Mouse (Mus musculus) forebrain, postnatal 0 days (tissue): ENCODE measurements around the gene Gm9936. TPM values are rescaled to one million over a fixed set of nuclear protein-coding genes. Genes with fewer than 3 reads are reported as not detected.
"Not testable (repeated sequence)": the region's sequence is repeated elsewhere in the genome, so short reads cannot be mapped to it uniquely, and the experiment has no call there.

ENCODE experiments used
- ATAC-seq: fragments of 200-750 bp; cut with Nextera tagmentation; 2 replicates; pipeline ENCODE4 v1.8.0; 2017; ENCODE audit warnings: mild to moderate bottlenecking, moderate library complexity
- DNase-seq: peaks from one replicate; pipeline ENCODE4 v3.0.0-alpha.2; 2015
- H3K27ac ChIP-seq: fragments of 300-500 bp; sonication (generic); 2 replicates; pipeline ENCODE4 v1.5.1; 2014; ENCODE audit warnings: low read depth, mild to moderate bottlenecking, antibody characterized with exemption, low read length, moderate library complexity, mixed read lengths
- H3K27me3 ChIP-seq: fragments of 300-500 bp; sonication (generic); 2 replicates; pipeline ENCODE4 v1.6.1; 2014; ENCODE audit warnings: mild to moderate bottlenecking, low read length, mixed read lengths; ENCODE audit not compliant: insufficient read depth
- H3K36me3 ChIP-seq: fragments of 300-500 bp; sonication (generic); 2 replicates; pipeline ENCODE4 v1.6.1; 2014; ENCODE audit warnings: mild to moderate bottlenecking, moderate library complexity; ENCODE audit not compliant: insufficient read depth
- H3K4me1 ChIP-seq: fragments of 300-500 bp; sonication (generic); 2 replicates; pipeline ENCODE4 v1.6.1; 2014; ENCODE audit warnings: antibody characterized with exemption; ENCODE audit not compliant: insufficient read depth
- H3K4me2 ChIP-seq: fragments of 300-500 bp; sonication (generic); 2 replicates; pipeline ENCODE4 v1.6.1; 2014; ENCODE audit warnings: low read depth, mild to moderate bottlenecking, moderate library complexity
- H3K4me3 ChIP-seq: fragments of 300-500 bp; sonication (generic); 2 replicates; pipeline ENCODE4 v1.5.1; 2014; ENCODE audit warnings: low read depth, low read length, mixed read lengths
- H3K9ac ChIP-seq: fragments of 300-500 bp; sonication (generic); 2 replicates; pipeline ENCODE4 v1.6.1; 2014; ENCODE audit warnings: mild to moderate bottlenecking
- H3K9me3 ChIP-seq: fragments of 300-500 bp; sonication (generic); 2 replicates; pipeline ENCODE4 v1.6.1; 2016; ENCODE audit warnings: low read length
- CTCF ChIP-seq: sonication (generic); IDR thresholded peaks from 2 replicates; pipeline ENCODE4 v1.5.1; 2016; ENCODE audit warnings: antibody characterized with exemption, control low read depth, low read depth
- WGBS: fragments of 180-500 bp; shearing (Covaris S2); extraction: QIAGEN DNeasy Blood & Tissue Kit; methylation state at CpG from one replicate; pipeline ENCODE4 v1.1.7; 2014; 5-methylcytosine and 5-hydroxymethylcytosine counted together
- polyA plus RNA-seq: library from polyadenylated mRNA; unstranded; fragments of >200 nt; fragmentation: Nextera tagmentation; extraction: Ambion mirVana; gene quantifications from 2 replicates; pipeline ENCODE4 v1.2.1, GENCODE M21; 2015
- total RNA-seq: library from RNA; depleted of rRNA; stranded (reverse); fragments of >200 nt; gene quantifications from 2 replicates; pipeline ENCODE4 v1.2.3, GENCODE M21; 2014

The Gm9936 gene
- total and polyA plus RNA-seq, 2 experiments from 2014 or later, result 3.2 to 4.2 TPM

- no peaks in the 10 kb centered on the region for H3K27me3 ChIP-seq
- H3K4me1 ChIP-seq, result no peaks in the 10 kb centered on the region
- H3K27ac ChIP-seq, result no peak overlapping the region
- ATAC-seq (no peak), DNase-seq (no peak)
- H3K36me3 ChIP-seq, result no peaks in the 10 kb centered on the region
- no peak overlapping the region for H3K9ac ChIP-seq
- no peak overlapping the region for H3K4me2 ChIP-seq
- H3K4me3 ChIP-seq, result no peak overlapping the region
- peaks cover 9% of the 10 kb centered on the region for H3K9me3 ChIP-seq
- TF ChIP-seq CTCF, result no peak
- WGBS, result 83% methylated on average over 7 of the region's 7 CpGs
Measured at GRCm38 (mm10) chr5:114864813-114865212, 6.3 kb upstream of the Gm9936 start.

GRCm38 (mm10) chr5:114861730-114862129 is 3.2 kb upstream of the Gm9936 start:
- Histone ChIP-seq H3K36me3 (no peaks in the 10 kb centered on the region), H3K27ac (no peak overlapping the region), H3K4me2 (no peak overlapping the region), H3K9me3 (no peaks in the 10 kb centered on the region), H3K9ac (no peak overlapping the region), H3K4me3 (no peak overlapping the region), H3K27me3 (no peaks in the 10 kb centered on the region), H3K4me1 (0 out of 2 replicates have a peak, but pooled peaks cover 3% of the 10 kb centered on the region)
- no peak for DNase-seq
- TF ChIP-seq CTCF, result no peak
- no peak for ATAC-seq
- 72% methylated on average over 6 of the region's 6 CpGs for WGBS

- TF ChIP-seq CTCF, result peak; percentile 92
- no peaks in the 10 kb centered on the region for H3K9me3 ChIP-seq
- peak overlapping the region; percentile 43 for H3K9ac ChIP-seq
- 0 out of 2 replicates have a peak, but pooled peaks cover 3% of the 10 kb centered on the region for H3K4me1 ChIP-seq
- ATAC-seq (peak; percentile 90), DNase-seq (peak; percentile 93)
- no peak overlapping the region for H3K27ac ChIP-seq
- H3K4me2 ChIP-seq, result peak overlapping the region; percentile 54
- H3K4me3 ChIP-seq, result peak overlapping the region; percentile 29
- no peaks in the 10 kb centered on the region for H3K36me3 ChIP-seq
- 6% methylated on average over 18 of the region's 18 CpGs for WGBS
- H3K27me3 ChIP-seq, result no peaks in the 10 kb centered on the region
Measured at GRCm38 (mm10) chr5:114859253-114859652, 771 bp upstream of the Gm9936 start.

- not testable (repeated sequence) for H3K27ac ChIP-seq, H3K36me3 ChIP-seq, H3K9me3 ChIP-seq, H3K4me1 ChIP-seq, DNase-seq, H3K27me3 ChIP-seq, ATAC-seq, H3K4me3 ChIP-seq, H3K9ac ChIP-seq, H3K4me2 ChIP-seq
- WGBS, result 73% methylated on average over 3 of the region's 5 CpGs
Measured at GRCm38 (mm10) chr5:114853364-114853763, 5.1 kb downstream of the Gm9936 start, which contains the start of gene 4930519G04Rik. 4930519G04Rik (plus strand) TSS chr5:114853664.

- DNase-seq, result no peak
- 89% methylated on average over 20 of the region's 20 CpGs for WGBS
- H3K9me3 ChIP-seq, result no peaks in the 10 kb centered on the region
Measured at GRCm38 (mm10) chr5:114851565-114852236, 6.8 kb downstream of the Gm9936 start.

GRCm38 (mm10) chr5:114844371-114844770 is 14.1 kb downstream of the Gm9936 start:
- WGBS, result 61% methylated on average over 2 of the region's 2 CpGs
- not testable (repeated sequence) for H3K4me2 ChIP-seq

More at GRCm38 (mm10) chr5:114851565-114852236, 6.8 kb downstream of the Gm9936 start:
- Histone ChIP-seq H3K27ac (no peak overlapping the region), H3K9ac (no peak overlapping the region), H3K4me3 (no peak overlapping the region), H3K27me3 (no peaks in the 10 kb centered on the region), H3K36me3 (no peaks in the 10 kb centered on the region), H3K4me1 (no peaks in the 10 kb centered on the region), H3K4me2 (no peak overlapping the region)
- no peak for ATAC-seq
- TF ChIP-seq CTCF, result no peak

GRCm38 (mm10) chr5:114842674-114843073 is 15.8 kb downstream of the Gm9936 start:
- Histone ChIP-seq H3K27me3 (no peaks in the 10 kb centered on the region), H3K9me3 (no peaks in the 10 kb centered on the region), H3K4me2 (no peak overlapping the region), H3K9ac (no peak overlapping the region), H3K27ac (no peak overlapping the region), H3K4me3 (no peak overlapping the region), H3K4me1 (no peaks in the 10 kb centered on the region), H3K36me3 (no peaks in the 10 kb centered on the region)
- 66% methylated on average over 5 of the region's 5 CpGs for WGBS
- DNase-seq (no peak), ATAC-seq (no peak)
- TF ChIP-seq CTCF, result no peak

More at GRCm38 (mm10) chr5:114844371-114844770, 14.1 kb downstream of the Gm9936 start:
- H3K27ac ChIP-seq, ATAC-seq, H3K4me1 ChIP-seq, H3K9me3 ChIP-seq, H3K4me3 ChIP-seq, H3K9ac ChIP-seq, H3K36me3 ChIP-seq, DNase-seq, H3K27me3 ChIP-seq: not testable (repeated sequence)

- 43% methylated on average over 3 of the region's 3 CpGs for WGBS
- not testable (repeated sequence) for H3K4me2 ChIP-seq, H3K27ac ChIP-seq, ATAC-seq, H3K4me3 ChIP-seq, H3K4me1 ChIP-seq, H3K9ac ChIP-seq, H3K36me3 ChIP-seq, H3K9me3 ChIP-seq, H3K27me3 ChIP-seq
- DNase-seq, result peak; percentile 20
Measured at GRCm38 (mm10) chr5:114842155-114842554, 16.3 kb downstream of the Gm9936 start.

GRCm38 (mm10) chr5:114840481-114840880 is 18.0 kb downstream of the Gm9936 start:
- not testable (repeated sequence) for ATAC-seq, H3K4me2 ChIP-seq, H3K27ac ChIP-seq, H3K27me3 ChIP-seq, H3K4me1 ChIP-seq, H3K9ac ChIP-seq, H3K9me3 ChIP-seq, H3K36me3 ChIP-seq, H3K4me3 ChIP-seq, DNase-seq
- 82% methylated on average over 5 of the region's 5 CpGs for WGBS
